Mouse (Mus musculus): ENCODE measurements around the gene Zfp879.

Zfp879 gene

GRCm38 (mm10) chr11:50841023-50841735, at the start of gene Zfp879:
Gene Zfp879, minus strand, starts transcription at chr11:50841552.
- DNase-seq (ENCODE audit: extremely low read depth, insufficient read length, low spot score) = no peak

GRCm38 (mm10) chr11:50887390-50888128, 46.2 kb upstream of the Zfp879 start, which contains the start of gene Zfp454:
Gene Zfp454, minus strand, starts transcription at chr11:50887651.
- no peak for DNase-seq (ENCODE audit: extremely low read depth, insufficient read length, low spot score)

GRCm38 (mm10) chr11:50886933-50887293, 45.6 kb upstream of the Zfp879 start:
- DNase-seq (ENCODE audit: extremely low read depth, insufficient read length, low spot score) = no peak

- no peak for DNase-seq (ENCODE audit: extremely low read depth, insufficient read length, low spot score)
Observed at GRCm38 (mm10) chr11:50886231-50886932, 45.0 kb upstream of the Zfp879 start.

- DNase-seq (ENCODE audit: extremely low read depth, insufficient read length, low spot score) = no peak
Observed at GRCm38 (mm10) chr11:50883756-50884155, 42.4 kb upstream of the Zfp879 start.

GRCm38 (mm10) chr11:50878641-50879040, 37.3 kb upstream of the Zfp879 start:
- no peak for DNase-seq (ENCODE audit: extremely low read depth, insufficient read length, low spot score)

- DNase-seq (ENCODE audit: extremely low read depth, insufficient read length, low spot score) = no peak
Observed at GRCm38 (mm10) chr11:50850989-50851601, 9.7 kb upstream of the Zfp879 start.

GRCm38 (mm10) chr11:50850177-50850735, 8.9 kb upstream of the Zfp879 start, which contains the start of gene Grm6:
Gene Grm6, plus strand, starts transcription at chr11:50850685.
- DNase-seq (ENCODE audit: extremely low read depth, insufficient read length, low spot score) = no peak

GRCm38 (mm10) chr11:50849310-50849709, 8.0 kb upstream of the Zfp879 start:
- DNase-seq (ENCODE audit: extremely low read depth, insufficient read length, low spot score) = no peak

- DNase-seq (ENCODE audit: extremely low read depth, insufficient read length, low spot score) = no peak
Observed at GRCm38 (mm10) chr11:50848520-50849137, 7.3 kb upstream of the Zfp879 start.

GRCm38 (mm10) chr11:50847047-50847446, 5.7 kb upstream of the Zfp879 start:
- no peak for DNase-seq (ENCODE audit: extremely low read depth, insufficient read length, low spot score)

GRCm38 (mm10) chr11:50845951-50846350, 4.6 kb upstream of the Zfp879 start:
- no peak for DNase-seq (ENCODE audit: extremely low read depth, insufficient read length, low spot score)

GRCm38 (mm10) chr11:50835727-50836126, 5.6 kb downstream of the Zfp879 start:
- no peak for DNase-seq (ENCODE audit: extremely low read depth, insufficient read length, low spot score)

GRCm38 (mm10) chr11:50827010-50827953, 14.1 kb downstream of the Zfp879 start, which contains the start of gene Zfp354c:
Gene Zfp354c, minus strand, starts transcription at chr11:50827724.
- peak; percentile 65 for DNase-seq (ENCODE audit: extremely low read depth, insufficient read length, low spot score)

GRCm38 (mm10) chr11:50826214-50826613, 15.1 kb downstream of the Zfp879 start:
- DNase-seq (ENCODE audit: extremely low read depth, insufficient read length, low spot score) = no peak

GRCm38 (mm10) chr11:50814233-50814632, 27.1 kb downstream of the Zfp879 start:
- DNase-seq (ENCODE audit: extremely low read depth, insufficient read length, low spot score) = no peak

- DNase-seq (ENCODE audit: extremely low read depth, insufficient read length, low spot score) = no peak
Observed at GRCm38 (mm10) chr11:50798836-50799235, 42.5 kb downstream of the Zfp879 start.

- DNase-seq (ENCODE audit: extremely low read depth, insufficient read length, low spot score) = no peak
Observed at GRCm38 (mm10) chr11:50797674-50798073, 43.7 kb downstream of the Zfp879 start.
